Mouse (Mus musculus) CH12.LX (cell line): ENCODE data around the gene Otx2. TPM values are rescaled to one million over a fixed set of nuclear protein-coding genes. Genes with fewer than 3 reads are reported as not detected.

ENCODE experiments used
- DNase-seq: peaks from one replicate; pipeline ENCODE4 v3.0.0-alpha.2; 2013; ENCODE audit errors: extremely low read depth
- H3K27ac ChIP-seq: 2 replicates; pipeline ENCODE4 v1.5.1; 2012; ENCODE audit warnings: low read depth, mild to moderate bottlenecking, control low read depth, moderate library complexity; ENCODE audit not compliant: insufficient read depth
- H3K27me3 ChIP-seq: replicated peaks from 2 replicates; pipeline ENCODE3; 2012; ENCODE audit warnings: inconsistent platforms
- H3K36me3 ChIP-seq, 2 experiments: replicated peaks in 1 of 2; 2 replicates each; pipeline versions ENCODE3 to v1.6.1; 2012; ENCODE audit warnings: inconsistent platforms in 1 of 2, low read length in 1 of 2, mild to moderate bottlenecking in 1 of 2, mixed read lengths in 1 of 2, moderate library complexity in 1 of 2; ENCODE audit not compliant: control insufficient read depth in 1 of 2, insufficient read depth in 1 of 2
- H3K4me1 ChIP-seq, 2 experiments: 2 replicates each; pipeline ENCODE4 v1.6.1; 2012; ENCODE audit warnings: inconsistent platforms in 1 of 2, moderate library complexity in 1 of 2; ENCODE audit not compliant: insufficient read depth in 2 of 2, control insufficient read depth in 1 of 2
- H3K4me2 ChIP-seq: 2 replicates; pipeline ENCODE4 v1.6.1; 2012; ENCODE audit warnings: low read depth, mild to moderate bottlenecking, control low read depth; ENCODE audit not compliant: poor library complexity, insufficient read depth, severe bottlenecking
- H3K4me3 ChIP-seq, 3 experiments: fragments of 150-350 bp in 1 of 3; sonication (generic) in 1 of 3; replicated peaks in 1 of 3; 2 replicates each; pipeline versions ENCODE3 to v1.5.1; 2011 to 2012; ENCODE audit warnings: low read depth in 2 of 3, low read length in 2 of 3, mild to moderate bottlenecking in 2 of 3, moderate library complexity in 2 of 3, control low read depth in 1 of 3, improper control_type of control experiment in 1 of 3, inconsistent platforms in 1 of 3, mixed read lengths in 1 of 3; ENCODE audit not compliant: poor library complexity in 1 of 3
- H3K79me2 ChIP-seq: replicated peaks from 2 replicates; pipeline ENCODE4 v1.6.1; 2012; ENCODE audit warnings: mild to moderate bottlenecking, moderate library complexity; ENCODE audit not compliant: control insufficient read depth, poor library complexity, insufficient read depth, severe bottlenecking; ENCODE audit errors: extremely low read depth
- H3K9ac ChIP-seq: 2 replicates; pipeline ENCODE4 v1.6.1; 2012; ENCODE audit warnings: low read depth, mild to moderate bottlenecking, control low read depth, moderate library complexity; ENCODE audit not compliant: insufficient read depth
- H3K9me3 ChIP-seq: replicated peaks from 2 replicates; pipeline ENCODE3; 2012; ENCODE audit warnings: low read length, inconsistent platforms, mixed read lengths
- BHLHE40 ChIP-seq: IDR thresholded peaks from 2 replicates; pipeline ENCODE4 v1.6.1; 2011; ENCODE audit warnings: mild to moderate bottlenecking, low read depth, low read length, improper control_type of control experiment
- CHD1 ChIP-seq: IDR thresholded peaks from 2 replicates; pipeline ENCODE4 v1.6.1; 2012; ENCODE audit warnings: low read depth, low read length, improper control_type of control experiment, inconsistent platforms
- CHD2 ChIP-seq: IDR thresholded peaks from 2 replicates; pipeline ENCODE4 v1.6.1; 2011; ENCODE audit warnings: low read length, improper control_type of control experiment
- CTCF ChIP-seq, 2 experiments: IDR thresholded peaks in 1 of 2; conservative IDR thresholded peaks in 1 of 2; 2 replicates each; pipeline ENCODE4 v1.5.1; 2011 to 2012; ENCODE audit warnings: low read depth in 2 of 2, low read length in 2 of 2, improper control_type of control experiment in 1 of 2, inconsistent platforms in 1 of 2, mild to moderate bottlenecking in 1 of 2, moderate library complexity in 1 of 2
- E2F4 ChIP-seq: IDR thresholded peaks from 2 replicates; pipeline ENCODE4 v1.6.1; 2011; ENCODE audit warnings: low read depth, low read length, improper control_type of control experiment; ENCODE audit not compliant: insufficient replicate concordance
- EP300 ChIP-seq: IDR thresholded peaks from 2 replicates; pipeline ENCODE4 v1.6.1; 2011; ENCODE audit warnings: low read length, improper control_type of control experiment
- ETS1 ChIP-seq: conservative IDR thresholded peaks from 2 replicates; pipeline ENCODE4 v1.6.1; 2012; ENCODE audit warnings: low read depth, mild to moderate bottlenecking, inconsistent platforms, low read length, improper control_type of control experiment, moderate library complexity
- IRF4 ChIP-seq: IDR thresholded peaks from 2 replicates; pipeline ENCODE4 v1.6.1; 2014; ENCODE audit warnings: low read depth, mild to moderate bottlenecking, inconsistent platforms, low read length, improper control_type of control experiment
- JUN ChIP-seq: IDR thresholded peaks from 2 replicates; pipeline ENCODE4 v1.6.1; 2011; ENCODE audit warnings: low read depth, mild to moderate bottlenecking, low read length, improper control_type of control experiment, moderate library complexity; ENCODE audit not compliant: insufficient read depth
- MAFK ChIP-seq: IDR thresholded peaks from 2 replicates; pipeline ENCODE4 v1.6.1; 2011; ENCODE audit warnings: low read length, improper control_type of control experiment; ENCODE audit not compliant: insufficient replicate concordance
- MAX ChIP-seq: IDR thresholded peaks from 2 replicates; pipeline ENCODE4 v1.6.1; 2011; ENCODE audit warnings: low read length, improper control_type of control experiment
- MEF2A ChIP-seq: IDR thresholded peaks from 2 replicates; pipeline ENCODE4 v1.6.1; 2014; ENCODE audit warnings: low read depth, mild to moderate bottlenecking, inconsistent platforms, low read length, improper control_type of control experiment, borderline replicate concordance
- MXI1 ChIP-seq: IDR thresholded peaks from 2 replicates; pipeline ENCODE4 v1.6.1; 2011; ENCODE audit warnings: mild to moderate bottlenecking, low read depth, low read length, improper control_type of control experiment
- NELFE ChIP-seq: IDR thresholded peaks from 2 replicates; pipeline ENCODE4 v1.6.1; 2011; ENCODE audit warnings: low read depth, low read length, improper control_type of control experiment
- NRF1 ChIP-seq: IDR thresholded peaks from 2 replicates; pipeline ENCODE4 v1.6.1; 2014; ENCODE audit warnings: low read depth, mild to moderate bottlenecking, inconsistent platforms, low read length, improper control_type of control experiment, moderate library complexity
- PAX5 ChIP-seq: IDR thresholded peaks from 2 replicates; pipeline ENCODE4 v1.6.1; 2012; ENCODE audit warnings: low read length, inconsistent platforms, mixed read lengths
- POLR2A ChIP-seq: IDR thresholded peaks from 2 replicates; pipeline ENCODE4 v1.6.1; 2011; ENCODE audit warnings: low read depth, mild to moderate bottlenecking, improper control_type of control experiment, low read length
- POLR2AphosphoS2 ChIP-seq: IDR thresholded peaks from 2 replicates; pipeline ENCODE4 v1.6.1; 2011; ENCODE audit warnings: low read depth, low read length, improper control_type of control experiment
- RAD21 ChIP-seq: IDR thresholded peaks from 2 replicates; pipeline ENCODE4 v1.6.1; 2011; ENCODE audit warnings: low read depth, mild to moderate bottlenecking, low read length, improper control_type of control experiment, moderate library complexity
- RCOR1 ChIP-seq: conservative IDR thresholded peaks from 2 replicates; pipeline ENCODE4 v1.6.1; 2012; ENCODE audit warnings: low read depth, mild to moderate bottlenecking, inconsistent platforms, low read length, improper control_type of control experiment
- SIN3A ChIP-seq: IDR thresholded peaks from 2 replicates; pipeline ENCODE4 v1.6.1; 2012; ENCODE audit warnings: low read length, improper control_type of control experiment, inconsistent platforms
- SMC3 ChIP-seq: IDR thresholded peaks from 2 replicates; pipeline ENCODE4 v1.6.1; 2011; ENCODE audit warnings: low read depth, low read length, improper control_type of control experiment
- TCF12 ChIP-seq: IDR thresholded peaks from 2 replicates; pipeline ENCODE4 v1.6.1; 2014; ENCODE audit warnings: low read depth, mild to moderate bottlenecking, inconsistent platforms, low read length, improper control_type of control experiment
- UBTF ChIP-seq: IDR thresholded peaks from 2 replicates; pipeline ENCODE4 v1.6.1; 2012; ENCODE audit warnings: low read depth, mild to moderate bottlenecking, inconsistent platforms, low read length, improper control_type of control experiment, moderate library complexity
- USF2 ChIP-seq: conservative IDR thresholded peaks from 2 replicates; pipeline ENCODE4 v1.6.1; 2011; ENCODE audit warnings: low read depth, low read length, improper control_type of control experiment
- ZKSCAN1 ChIP-seq: IDR thresholded peaks from 2 replicates; pipeline ENCODE4 v1.6.1; 2012; ENCODE audit warnings: low read depth, inconsistent platforms, low read length, improper control_type of control experiment, borderline replicate concordance
- ZMIZ1 ChIP-seq: IDR thresholded peaks from 2 replicates; pipeline ENCODE4 v1.6.1; 2012; ENCODE audit warnings: low read depth, mild to moderate bottlenecking, inconsistent platforms, low read length, improper control_type of control experiment
- dilution Hi-C: fragments of 300-500 bp; cut with MboI; formaldehyde crosslinking; loops from 2 replicates; pipeline ENCODE4 v1.14.3; 2020; ENCODE audit warnings: low sequenced_read_pairs; ENCODE audit not compliant: extremely low pct_unique_long_range_greater_than_20kb, extremely low pct_ligation_motif_present
- in situ Hi-C: fragments of 300-500 bp; cut with MboI; formaldehyde crosslinking; loops from 3 replicates; pipeline ENCODE4 v1.14.3; 2019; ENCODE audit warnings: low sequenced_read_pairs, low pct_ligation_motif_present, low pct_unique_long_range_greater_than_20kb, mixed read lengths
- polyA plus RNA-seq: library from polyadenylated mRNA; unstranded; fragments of >175 nt; gene quantifications from 2 replicates; pipeline ENCODE4 v1.2.1, GENCODE M21; 2012; ENCODE audit warnings: low read depth; ENCODE audit not compliant: insufficient read length
- total RNA-seq, 2 experiments: library from RNA; depleted of rRNA; stranded (reverse); fragments of 300-350 nt in 1 of 2; fragments of >200 nt in 1 of 2; gene quantifications; 2 replicates each; pipeline ENCODE4 v1.2.3; 2012 to 2014

The Otx2 gene
- total and polyA plus RNA-seq, 3 experiments, result not detected

DNA sequence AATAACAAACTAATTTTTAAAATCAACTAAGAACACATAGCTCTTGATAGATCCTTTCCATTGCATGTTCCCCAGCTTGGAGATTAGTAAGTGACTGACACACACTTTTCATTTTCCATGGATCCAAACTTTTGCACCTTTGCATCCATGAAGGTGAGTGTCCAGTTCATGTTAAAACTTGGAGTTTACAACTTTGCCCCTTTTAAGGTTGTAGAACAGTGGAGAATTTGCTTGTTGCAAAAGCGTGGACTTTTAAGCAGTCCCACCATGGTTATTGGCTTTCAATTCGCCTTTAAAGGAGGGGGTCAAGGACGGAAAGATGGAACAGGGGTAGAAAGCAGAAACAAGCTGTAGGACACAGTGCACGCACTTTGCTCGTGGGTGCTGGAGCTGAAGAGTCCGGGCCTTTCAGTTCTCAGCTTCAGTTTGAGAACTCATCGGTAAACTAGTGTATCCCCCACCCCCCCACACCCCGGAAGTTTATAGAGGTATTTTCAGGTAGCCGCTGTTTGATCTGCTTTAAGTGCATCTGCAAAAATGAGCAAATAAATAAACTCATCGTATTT, 925 bp downstream of the Otx2 start:
- H3K79me2 ChIP-seq, result no peaks in the 10 kb centered on the region

GRCm38 (mm10) chr14:48671480-48672240, 2.0 kb downstream of the Otx2 start:
- no peak for TF ChIP-seq EP300
- no peak for TF ChIP-seq ZKSCAN1
- no peak for TF ChIP-seq SIN3A
- TF ChIP-seq SMC3, result no peak
- no peak for TF ChIP-seq MAX
- no peak for TF ChIP-seq TCF12
- no peak for TF ChIP-seq ZMIZ1
- TF ChIP-seq PAX5, result no peak
- TF ChIP-seq RCOR1, result no peak
- no peak for TF ChIP-seq BHLHE40
- no peak for TF ChIP-seq POLR2A
- dilution Hi-C loops (no loop called here), in situ Hi-C loops (no loop called here)
- no peak overlapping the region for H3K27ac ChIP-seq
- H3K27me3 ChIP-seq, result no peaks in the 10 kb centered on the region
- no peaks in the 10 kb centered on the region for H3K79me2 ChIP-seq
- H3K4me3 ChIP-seq, result no peak overlapping the region
- H3K9ac ChIP-seq, result no peak overlapping the region
- no peaks in the 10 kb centered on the region for H3K4me1 ChIP-seq
- no peak overlapping the region for H3K4me2 ChIP-seq
- no peaks in the 10 kb centered on the region for H3K36me3 ChIP-seq
- no peak for DNase-seq
- no peaks in the 10 kb centered on the region for H3K9me3 ChIP-seq

More for the DNA sequence above, 925 bp downstream of the Otx2 start:
- Histone ChIP-seq H3K4me3 (no peak overlapping the region), H3K9me3 (no peaks in the 10 kb centered on the region), H3K4me1 (no peaks in the 10 kb centered on the region), H3K27ac (no peak overlapping the region), H3K4me2 (no peak overlapping the region), H3K9ac (no peak overlapping the region), H3K36me3 (no peaks in the 10 kb centered on the region), H3K27me3 (no peaks in the 10 kb centered on the region)
- TF ChIP-seq JUN (no peak), MAFK (no peak), NELFE (no peak), MEF2A (no peak), IRF4 (no peak), CHD1 (no peak), POLR2AphosphoS2 (no peak), SIN3A (no peak), RAD21 (no peak), EP300 (no peak), ZKSCAN1 (no peak), MXI1 (no peak), NRF1 (no peak), USF2 (no peak), UBTF (no peak), ETS1 (no peak), CTCF (conservative IDR thresholded peaks at IDR 0.05 in 1 of 2, IDR thresholded peaks at IDR 0.05 in 1 of 2; ENCODE audit: low read depth in 2 of 2, low read length in 2 of 2) (no peak), POLR2A (no peak), E2F4 (no peak), CHD2 (no peak)
- DNase-seq, result no peak
- dilution Hi-C loops (no loop called here), in situ Hi-C loops (no loop called here)
